Mouse (Mus musculus): ENCODE results near the gene Fcrl6. TPM values are rescaled to one million over a fixed set of nuclear protein-coding genes. Genes with fewer than 3 reads are reported as not detected.

Gene Fcrl6
- total and polyA plus RNA-seq, 3 experiments: not detected

DNA sequence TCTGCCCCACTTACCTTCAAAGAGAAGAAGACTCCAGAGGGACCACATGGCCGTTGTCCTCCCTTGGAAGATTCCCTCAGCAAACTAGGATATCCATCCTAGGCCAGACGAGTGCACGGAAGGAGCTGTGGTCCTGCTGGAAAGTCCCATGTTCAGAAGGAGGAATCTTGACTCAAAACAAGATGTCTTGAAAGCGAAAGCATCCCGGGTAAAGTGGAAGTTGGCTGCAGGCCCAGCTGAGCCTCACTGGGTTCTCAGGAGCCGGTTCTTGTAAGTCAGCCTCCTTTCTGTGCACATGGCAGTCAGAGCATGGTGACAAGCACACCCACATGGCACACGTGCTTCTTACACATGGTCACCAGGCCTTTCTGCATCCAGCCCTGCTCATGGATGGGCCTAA, 12.0 kb downstream of the Fcrl6 start, which contains the start of gene Slamf8:
Gene Slamf8, minus strand, starts transcription at position 184 of the 400 bp plus-strand sequence.
- Histone ChIP-seq H3K4me3 (replicated peaks in 1 of 3; ENCODE audit: low read depth in 2 of 3, low read length in 2 of 3, poor library complexity in 1 of 3) (no peak within 1 kb of the TSS), H3K79me2 (replicated peaks; ENCODE audit: control insufficient read depth, extremely low read depth, insufficient read depth, poor library complexity, severe bottlenecking) (no peaks in the 10 kb centered on the region), H3K27ac (ENCODE audit: insufficient read depth, low read depth) (no peak within 1 kb of the TSS), H3K9ac (ENCODE audit: insufficient read depth, low read depth) (no peak within 1 kb of the TSS), H3K27me3 (replicated peaks) (no peaks in the 10 kb centered on the region), H3K4me1 (ENCODE audit: control insufficient read depth in 1 of 2, insufficient read depth in 2 of 2) (peaks cover 8 to 24% of the 10 kb centered on the region in 2 experiments), H3K9me3 (replicated peaks; ENCODE audit: low read length) (no peaks in the 10 kb centered on the region), H3K4me2 (ENCODE audit: insufficient read depth, low read depth, poor library complexity, severe bottlenecking) (peak within 1 kb of the TSS; percentile 14; the same call in 1 of the 2 replicates), H3K36me3 (replicated peaks in 1 of 2; ENCODE audit: control insufficient read depth in 1 of 2, insufficient read depth in 1 of 2, low read length in 1 of 2) (no peaks in the 10 kb centered on the region)
- peak; percentile 34 for TF ChIP-seq JUND (conservative IDR thresholded peaks at IDR 0.05; ENCODE audit: low read depth, low read length)
- TF ChIP-seq EP300 (IDR thresholded peaks at IDR 0.05; ENCODE audit: low read length): peak; percentile 63
- TF ChIP-seq ZNF384 (IDR thresholded peaks at IDR 0.05; ENCODE audit: low read depth, low read length): no peak
- TF ChIP-seq MAX (IDR thresholded peaks at IDR 0.05; ENCODE audit: low read length): peak; percentile 89
- no peak for TF ChIP-seq UBTF (IDR thresholded peaks at IDR 0.05; ENCODE audit: low read depth, low read length)
- no peak for TF ChIP-seq NELFE (IDR thresholded peaks at IDR 0.05; ENCODE audit: low read depth, low read length)
- TF ChIP-seq TBP (conservative IDR thresholded peaks at IDR 0.05; ENCODE audit: low read depth, low read length): no peak
- TF ChIP-seq MXI1 (IDR thresholded peaks at IDR 0.05; ENCODE audit: low read depth, low read length): peak; percentile 72
- peak; percentile 73 for TF ChIP-seq BHLHE40 (IDR thresholded peaks at IDR 0.05; ENCODE audit: low read depth, low read length)
- peak; percentile 90 for TF ChIP-seq MYC (IDR thresholded peaks at IDR 0.05; ENCODE audit: low read depth, low read length)
- no peak for TF ChIP-seq USF2 (conservative IDR thresholded peaks at IDR 0.05; ENCODE audit: low read depth, low read length)
- TF ChIP-seq ELF1 (IDR thresholded peaks at IDR 0.05; ENCODE audit: low read depth, low read length): no peak
- TF ChIP-seq RCOR1 (conservative IDR thresholded peaks at IDR 0.05; ENCODE audit: low read depth, low read length): no peak
- no peak for TF ChIP-seq ETS1 (conservative IDR thresholded peaks at IDR 0.05; ENCODE audit: low read depth, low read length)
- TF ChIP-seq NRF1 (IDR thresholded peaks at IDR 0.05; ENCODE audit: low read depth, low read length): no peak
- TF ChIP-seq IRF4 (IDR thresholded peaks at IDR 0.05; ENCODE audit: low read depth, low read length): peak; percentile 76
- peak; percentile 39 for DNase-seq (ENCODE audit: extremely low read depth)
- dilution Hi-C loops (cut with MboI; ENCODE audit: extremely low pct_ligation_motif_present, extremely low pct_unique_long_range_greater_than_20kb, low sequenced_read_pairs) (no loop called here), in situ Hi-C loops (cut with MboI; ENCODE audit: low pct_ligation_motif_present, low pct_unique_long_range_greater_than_20kb, low sequenced_read_pairs) (no loop called here)

GRCm38 (mm10) chr1:172585612-172586567, 16.5 kb downstream of the Fcrl6 start:
- no peak overlapping the region for H3K4me2 ChIP-seq (ENCODE audit: insufficient read depth, low read depth, poor library complexity, severe bottlenecking)
- dilution Hi-C loops (cut with MboI; ENCODE audit: extremely low pct_ligation_motif_present, extremely low pct_unique_long_range_greater_than_20kb, low sequenced_read_pairs): no loop called here
- no peak for DNase-seq (ENCODE audit: extremely low read depth)
- no peaks in the 10 kb centered on the region for H3K79me2 ChIP-seq (replicated peaks; ENCODE audit: control insufficient read depth, extremely low read depth, insufficient read depth, poor library complexity, severe bottlenecking)
- in situ Hi-C loops (cut with MboI; ENCODE audit: low pct_ligation_motif_present, low pct_unique_long_range_greater_than_20kb, low sequenced_read_pairs): loop anchor here (5.0 kb wide), 1 partner anchor 34 kb away; no protein-coding TSS in a partner anchor
- no peak overlapping the region for H3K27ac ChIP-seq (ENCODE audit: insufficient read depth, low read depth)
- H3K4me1 ChIP-seq (ENCODE audit: control insufficient read depth in 1 of 2, insufficient read depth in 2 of 2): peaks cover 7 to 21% of the 10 kb centered on the region in 2 experiments
- no peaks in the 10 kb centered on the region for H3K36me3 ChIP-seq (replicated peaks in 1 of 2; ENCODE audit: control insufficient read depth in 1 of 2, insufficient read depth in 1 of 2, low read length in 1 of 2)
- no peak overlapping the region for H3K9ac ChIP-seq (ENCODE audit: insufficient read depth, low read depth)
- H3K27me3 ChIP-seq (replicated peaks): no peaks in the 10 kb centered on the region
- H3K9me3 ChIP-seq (replicated peaks; ENCODE audit: low read length): no peaks in the 10 kb centered on the region
- no peak for TF ChIP-seq ZMIZ1 (IDR thresholded peaks at IDR 0.05; ENCODE audit: low read depth, low read length)
- no peak for TF ChIP-seq SMC3 (IDR thresholded peaks at IDR 0.05; ENCODE audit: low read depth, low read length)
- no peak for TF ChIP-seq MEF2A (IDR thresholded peaks at IDR 0.05; ENCODE audit: borderline replicate concordance, low read depth, low read length)
- TF ChIP-seq HCFC1 (IDR thresholded peaks at IDR 0.05; ENCODE audit: low read depth, low read length): no peak
- no peak for TF ChIP-seq POLR2A (IDR thresholded peaks at IDR 0.05; ENCODE audit: low read depth, low read length)
- TF ChIP-seq ZKSCAN1 (IDR thresholded peaks at IDR 0.05; ENCODE audit: borderline replicate concordance, low read depth, low read length): no peak
- H3K4me3 ChIP-seq (replicated peaks in 1 of 3; ENCODE audit: low read depth in 2 of 3, low read length in 2 of 3, poor library complexity in 1 of 3): no peak overlapping the region
